Mouse (Mus musculus) heart, adult 8-10 months (tissue): Measurements from ENCODE around the gene Traf7. TPM values are rescaled to one million over a fixed set of nuclear protein-coding genes. Genes with fewer than 3 reads are reported as not detected.

Experiments used
- DNase-seq: peaks from one replicate; pipeline ENCODE4 v3.0.0; 2022; ENCODE audit warnings: low spot score
- total RNA-seq, 4 experiments: library from RNA; stranded (reverse); gene quantifications; 2 replicates each; pipeline ENCODE4 v1.2.4; 2022

The Traf7 gene
- total RNA-seq, 4 experiments from 2014 or later, result 37.0 to 50.9 (median 42.7) TPM

DNA sequence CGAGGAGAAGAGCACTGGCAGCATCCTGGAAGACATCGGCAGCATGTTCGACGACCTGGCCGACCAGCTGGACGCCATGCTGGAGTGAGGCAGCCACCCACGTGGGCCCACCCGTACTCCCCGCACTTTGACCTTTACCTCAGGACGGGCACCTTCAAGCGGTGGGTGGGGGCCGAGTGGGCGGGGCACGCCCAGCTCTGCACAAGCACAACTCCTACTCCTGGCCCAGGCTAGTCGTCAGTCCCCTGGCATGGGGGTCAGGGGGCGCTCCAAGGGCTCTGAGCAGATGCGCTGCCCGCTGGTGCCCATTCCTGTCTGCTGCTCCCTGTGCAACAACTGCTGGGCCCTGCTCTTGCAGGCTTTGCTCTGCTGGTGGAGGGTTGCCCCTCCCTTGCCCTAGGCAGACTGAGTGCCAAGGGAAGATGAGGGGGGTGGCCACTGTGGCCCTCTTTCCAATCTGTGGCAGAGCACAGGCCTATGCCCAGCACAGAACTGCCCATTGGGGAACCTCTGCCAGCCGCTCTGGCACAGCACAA lies 20.5 kb downstream of the Traf7 start:
- no peak for DNase-seq

DNA sequence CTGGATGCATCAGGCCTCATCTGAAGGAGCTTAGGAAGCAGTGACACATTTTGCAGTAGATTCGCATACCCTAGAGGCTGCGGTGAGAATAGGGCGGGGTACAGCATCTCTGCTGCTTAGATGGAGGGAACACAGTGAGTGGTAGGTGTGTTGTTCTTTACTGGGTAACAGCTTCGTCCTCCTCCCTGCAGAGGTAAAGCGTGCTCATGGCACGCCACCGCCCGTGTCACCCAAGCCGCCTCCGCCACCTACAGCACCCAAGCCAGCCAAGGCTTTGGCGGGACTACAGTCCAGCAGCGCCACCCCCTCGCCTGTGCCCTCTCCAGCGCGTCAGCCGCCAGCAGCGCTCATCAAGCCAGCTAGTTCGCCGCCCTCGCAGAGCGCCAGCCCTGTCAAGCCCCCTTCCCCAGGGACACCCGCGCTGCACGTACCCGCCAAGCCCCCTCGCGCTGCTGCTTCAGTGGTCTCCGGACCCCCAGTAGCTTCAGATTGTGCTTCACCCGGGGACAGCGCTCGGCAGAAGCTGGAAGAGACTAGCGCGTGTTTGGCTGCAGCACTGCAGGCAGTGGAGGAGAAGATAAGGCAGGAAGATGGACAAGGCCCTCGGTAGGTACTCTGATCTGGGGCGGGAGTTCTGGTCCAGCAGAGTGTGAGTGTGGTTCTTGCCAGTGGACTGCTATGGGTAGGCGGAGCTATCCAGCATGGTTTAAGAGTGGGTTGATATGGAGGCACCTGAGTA lies 21.2 kb downstream of the Traf7 start:
- no peak for DNase-seq

DNA sequence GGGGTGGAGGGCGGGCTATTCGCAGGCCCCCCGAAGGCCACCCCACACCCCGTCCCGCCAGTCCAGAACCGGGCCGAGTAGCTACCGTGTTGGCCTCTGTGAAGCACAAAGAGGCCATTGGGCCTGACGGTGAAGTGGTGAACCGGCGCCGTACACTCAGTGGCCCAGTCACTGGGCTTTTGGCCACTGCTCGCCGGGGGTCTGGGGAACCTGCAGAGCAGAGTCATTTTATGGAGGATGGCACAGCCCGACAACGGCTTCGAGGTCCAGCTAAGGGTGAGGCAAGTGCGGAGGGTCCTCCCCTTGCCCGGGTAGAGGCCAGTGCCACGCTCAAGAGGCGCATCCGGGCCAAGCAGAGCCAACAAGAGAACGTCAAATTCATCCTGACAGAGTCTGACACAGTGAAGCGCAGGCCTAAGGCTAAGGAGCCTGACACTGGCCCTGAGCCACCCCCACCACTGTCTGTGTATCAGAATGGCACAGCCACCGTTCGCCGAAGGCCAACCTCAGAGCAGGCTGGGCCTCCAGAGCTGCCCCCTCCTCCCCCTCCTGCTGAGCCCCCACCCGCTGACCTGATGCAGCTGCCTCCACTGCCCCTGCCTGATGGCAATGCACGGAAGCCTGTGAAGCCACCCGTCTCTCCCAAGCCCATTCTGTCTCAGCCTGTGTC lies 22.3 kb downstream of the Traf7 start:
- DNase-seq, result no peak

DNA sequence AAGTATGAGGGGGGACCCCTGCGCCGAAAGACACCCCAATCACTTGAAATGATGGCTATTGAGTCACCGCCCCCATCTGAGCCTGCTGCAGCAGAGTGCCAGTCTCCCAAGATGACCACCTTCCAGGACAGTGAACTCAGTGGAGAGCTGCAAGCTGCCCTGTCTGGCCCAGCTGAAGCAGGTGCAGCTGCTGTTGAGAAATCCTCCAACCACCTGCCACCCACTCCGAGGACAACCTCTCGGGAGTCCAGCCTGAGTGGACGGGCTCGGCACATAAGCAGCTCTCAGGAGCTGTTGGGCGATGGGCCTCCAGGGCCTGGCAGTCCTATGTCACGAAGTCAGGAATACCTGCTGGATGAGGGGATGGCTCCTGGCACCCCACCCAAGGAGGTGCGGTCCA lies 23.7 kb downstream of the Traf7 start:
- no peak for DNase-seq

DNA sequence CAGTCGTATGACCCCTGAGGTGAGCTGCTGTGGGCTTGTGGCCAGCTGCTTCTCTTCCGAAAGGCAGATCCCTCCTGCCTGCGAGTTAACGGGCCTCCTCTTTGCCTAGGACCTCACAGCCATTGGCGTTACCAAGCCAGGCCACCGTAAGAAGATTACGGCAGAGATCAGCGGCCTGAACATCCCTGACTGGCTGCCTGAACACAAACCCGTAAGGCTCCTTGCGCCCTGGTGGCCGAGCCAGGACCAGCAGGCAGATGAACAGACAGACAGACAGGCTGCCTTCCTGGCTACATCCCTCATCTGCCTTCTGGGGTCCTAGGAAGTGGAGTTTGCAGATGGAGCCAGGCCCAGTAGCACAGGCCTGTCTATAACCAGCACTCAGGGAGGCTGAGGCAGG lies 25.5 kb downstream of the Traf7 start:
- DNase-seq, result no peak

DNA sequence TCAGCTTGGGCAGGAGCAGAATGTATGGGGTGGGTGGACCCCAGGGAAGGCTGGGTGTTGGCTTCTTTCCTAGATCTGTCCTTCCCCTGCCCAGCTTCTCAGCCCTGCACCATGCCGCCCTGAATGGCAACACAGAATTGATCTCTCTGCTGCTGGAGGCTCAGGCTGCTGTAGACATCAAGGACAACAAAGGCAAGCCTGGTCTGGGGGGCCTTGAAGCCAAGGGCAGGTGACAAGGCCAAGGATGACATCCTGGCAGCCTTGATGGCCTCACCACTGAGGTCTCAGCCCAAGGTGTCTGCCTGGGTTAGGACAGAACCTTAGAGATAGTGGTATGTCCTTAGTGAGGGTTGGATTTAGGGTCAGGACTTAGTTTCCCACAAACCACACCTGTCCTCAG lies 31.7 kb downstream of the Traf7 start:
- DNase-seq, result no peak

DNA sequence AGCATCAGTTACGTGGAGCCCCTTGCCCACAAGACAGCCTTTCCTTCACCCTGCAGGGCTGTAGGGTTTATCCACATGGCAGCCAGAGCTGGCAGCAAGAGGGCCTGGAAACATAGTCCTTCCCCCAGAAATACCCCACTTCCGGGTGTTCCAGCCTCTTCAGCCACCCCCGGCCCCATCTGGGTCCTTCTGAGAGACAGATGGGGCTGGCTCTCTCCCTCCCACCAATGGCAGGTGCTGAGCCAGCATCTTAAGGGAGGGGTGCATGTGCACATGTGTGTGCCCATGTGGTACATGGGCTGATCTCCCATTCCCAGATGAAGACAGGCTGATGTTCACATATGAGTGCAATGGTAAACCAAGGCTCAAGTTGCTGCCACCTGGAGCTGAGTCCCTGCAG lies 32.3 kb downstream of the Traf7 start:
- no peak for DNase-seq

DNA sequence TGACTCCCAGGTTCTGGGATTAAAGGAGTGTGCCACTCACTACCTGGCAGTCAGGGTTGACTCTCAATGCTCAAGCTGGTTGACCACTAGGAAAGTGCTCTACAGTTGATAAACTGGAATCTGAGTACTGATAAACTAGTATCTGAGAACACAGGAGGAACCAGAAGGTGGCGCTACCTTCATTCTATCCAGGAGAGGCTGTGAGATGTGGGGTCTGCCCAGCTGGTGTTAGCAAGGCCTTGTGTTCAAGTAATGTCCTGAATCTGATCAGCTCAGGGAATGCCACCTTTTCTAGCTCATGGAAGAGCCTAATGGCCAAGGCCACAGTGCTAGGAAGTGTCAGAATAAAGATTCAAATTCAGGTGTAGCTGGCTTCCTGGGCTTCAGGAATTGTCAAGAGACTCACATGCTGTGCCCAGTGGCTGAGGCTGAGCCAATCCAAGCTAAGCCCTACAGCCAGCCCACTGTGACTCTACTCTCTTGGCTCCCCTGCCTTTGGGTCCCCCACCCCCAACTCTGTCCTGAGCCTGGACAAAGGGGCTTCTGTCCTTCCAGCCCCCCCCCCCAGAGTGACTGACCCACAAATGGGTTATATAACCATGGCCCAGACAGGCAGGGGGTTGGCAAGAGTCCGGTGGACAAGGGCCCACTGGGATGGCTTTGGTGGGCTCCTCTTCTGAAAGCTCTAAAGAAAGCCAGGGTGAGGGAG lies 33.0 kb downstream of the Traf7 start:
- no peak for DNase-seq

DNA sequence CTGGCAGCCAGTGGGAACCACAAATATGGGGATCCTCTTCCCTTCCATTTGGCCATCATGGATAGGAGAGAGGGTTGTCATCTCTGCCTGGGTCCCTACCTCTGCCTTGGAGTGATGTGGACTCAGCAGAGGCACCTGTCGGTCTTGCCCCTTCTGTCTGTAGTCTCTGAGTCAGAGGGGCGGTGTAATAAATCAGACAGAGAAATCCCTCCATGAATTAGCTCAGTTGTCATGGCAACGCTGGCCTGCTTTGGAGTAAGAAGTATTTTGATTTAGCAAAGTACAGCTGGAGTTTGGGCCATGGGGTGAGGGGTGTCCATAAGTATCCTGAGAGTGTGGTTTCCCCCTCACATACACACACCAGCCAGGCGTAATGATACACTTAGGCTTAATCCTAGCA lies 37.3 kb downstream of the Traf7 start:
- DNase-seq, result no peak

DNA sequence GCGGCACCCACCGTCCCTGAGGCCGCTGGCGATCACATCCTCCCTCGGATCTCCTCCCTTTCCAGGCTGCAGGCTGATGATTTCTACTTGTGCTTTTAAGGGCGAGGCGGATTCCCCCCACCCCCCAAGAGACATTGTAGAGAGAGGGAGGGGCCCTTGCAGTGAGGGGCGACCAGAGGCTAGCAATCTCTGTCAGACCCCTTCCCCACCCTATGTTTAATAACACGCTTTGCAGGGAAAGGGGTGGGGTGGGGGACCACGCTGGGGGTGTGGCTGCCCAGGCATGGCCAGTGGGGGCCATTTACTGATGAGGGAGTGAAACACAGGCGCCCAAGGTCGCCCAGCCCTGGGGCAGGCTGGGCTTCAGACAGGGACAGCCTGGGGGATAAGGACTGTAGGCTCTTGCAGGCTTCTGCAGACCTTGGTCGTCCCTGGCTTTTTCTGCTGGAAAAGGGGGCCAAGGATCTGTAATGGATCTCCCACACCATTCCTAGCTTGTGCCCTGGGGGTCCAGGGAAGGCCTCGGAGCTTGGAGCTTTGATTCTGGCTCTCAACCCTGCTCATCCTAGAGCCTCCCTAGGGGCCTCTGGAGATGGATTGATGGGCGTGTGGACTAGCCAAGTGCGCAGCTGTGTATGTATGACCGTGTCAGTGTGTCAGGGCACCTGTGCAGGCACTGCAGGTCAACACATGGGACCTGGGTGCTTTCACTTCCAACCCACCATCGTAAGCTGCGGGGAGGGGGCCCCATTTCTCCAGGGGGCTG lies 38.3 kb downstream of the Traf7 start:
- no peak for DNase-seq

DNA sequence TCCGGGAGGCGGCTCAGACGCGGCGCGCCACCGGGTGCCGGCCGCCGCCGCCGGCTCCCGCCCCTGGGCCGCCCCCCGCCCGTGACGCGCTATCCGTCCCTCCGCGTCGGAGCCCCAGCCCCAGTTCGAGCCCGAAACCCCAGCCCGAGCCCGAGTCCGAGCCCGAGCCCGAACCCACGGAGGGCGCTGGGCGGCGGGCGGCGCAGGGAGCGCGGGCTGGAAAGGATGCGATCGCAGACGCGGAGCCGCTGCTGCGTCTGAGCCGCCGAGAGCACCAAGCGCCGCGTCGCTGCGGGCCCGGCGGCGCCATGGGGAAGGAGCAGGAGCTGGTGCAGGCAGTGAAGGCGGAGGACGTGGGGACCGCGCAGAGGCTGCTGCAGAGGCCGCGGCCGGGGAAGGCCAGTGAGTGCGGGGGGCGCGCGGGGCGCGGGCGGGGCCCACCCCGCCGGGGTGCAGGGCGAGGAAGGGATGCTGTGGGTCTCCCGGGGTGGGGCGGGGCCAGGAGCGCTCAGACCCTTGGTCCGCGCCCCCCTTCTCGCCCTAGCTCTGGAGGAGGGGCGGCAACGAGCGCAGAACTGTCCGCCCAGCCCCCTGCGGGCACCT lies 39.0 kb downstream of the Traf7 start:
- no peak for DNase-seq

DNA sequence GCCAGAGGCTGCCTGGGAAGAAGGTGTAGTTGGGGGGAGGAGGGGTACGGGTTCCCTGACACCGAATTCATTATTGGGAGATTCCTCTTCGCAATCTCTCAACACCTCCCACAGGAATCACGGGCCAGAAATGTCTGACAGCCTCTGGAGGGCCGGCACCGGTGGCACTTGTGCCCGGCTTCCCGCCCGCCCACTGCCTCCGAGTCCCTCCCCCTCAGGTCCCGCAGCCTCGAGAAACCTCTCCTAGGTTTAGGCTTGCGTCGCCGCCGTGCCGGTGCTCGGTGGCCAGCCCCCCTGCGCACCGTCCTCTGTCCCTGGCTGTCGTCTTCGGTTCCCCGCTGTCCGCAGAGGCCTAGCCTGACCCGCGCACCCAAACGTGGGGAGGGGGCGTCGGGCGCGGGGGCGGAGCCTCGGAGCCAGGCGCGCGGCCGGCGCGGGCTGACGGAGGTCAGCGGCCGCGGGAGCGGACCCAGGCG lies 39.5 kb downstream of the Traf7 start, which contains the start of gene Caskin1:
Gene Caskin1, plus strand, starts transcription at position 416 of the 476 bp plus-strand sequence.
- DNase-seq, result no peak

DNA sequence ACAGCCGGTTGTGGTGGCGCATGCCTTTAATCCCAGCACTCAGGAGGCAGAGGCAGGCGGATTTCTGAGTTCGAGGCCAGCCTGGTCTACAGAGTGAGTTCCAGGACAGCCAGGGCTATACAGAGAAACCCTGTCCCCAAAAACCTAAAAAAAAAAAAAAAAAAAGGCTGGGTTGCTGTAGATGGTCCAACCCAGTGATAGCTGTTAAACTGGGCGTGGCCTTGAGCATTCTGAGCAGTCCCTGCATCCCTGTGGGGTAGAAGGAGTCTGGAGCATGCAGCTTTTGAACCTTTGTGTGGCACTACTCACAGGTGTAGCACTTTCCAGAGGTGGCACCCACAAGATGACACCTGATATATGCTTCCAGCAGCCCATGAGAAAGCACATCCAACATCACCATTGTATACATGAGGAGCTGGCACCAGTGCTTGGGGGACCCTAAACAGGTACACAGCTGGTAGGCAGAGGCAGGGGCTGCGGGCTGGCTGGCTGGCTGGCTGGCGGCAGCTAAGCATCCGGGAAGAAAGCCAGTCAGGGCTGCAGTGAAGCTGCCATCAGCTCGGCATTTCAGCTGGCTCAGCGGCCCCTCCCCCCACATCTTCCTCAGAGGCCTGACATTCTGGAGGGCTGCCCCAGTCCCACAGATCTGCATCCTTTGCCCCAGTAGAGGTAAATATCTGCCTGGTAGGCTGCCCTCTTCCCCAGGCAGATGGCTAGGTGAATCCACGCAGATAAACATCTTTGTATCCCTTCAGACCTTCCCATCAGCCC lies 42.5 kb downstream of the Traf7 start:
- DNase-seq, result no peak

DNA sequence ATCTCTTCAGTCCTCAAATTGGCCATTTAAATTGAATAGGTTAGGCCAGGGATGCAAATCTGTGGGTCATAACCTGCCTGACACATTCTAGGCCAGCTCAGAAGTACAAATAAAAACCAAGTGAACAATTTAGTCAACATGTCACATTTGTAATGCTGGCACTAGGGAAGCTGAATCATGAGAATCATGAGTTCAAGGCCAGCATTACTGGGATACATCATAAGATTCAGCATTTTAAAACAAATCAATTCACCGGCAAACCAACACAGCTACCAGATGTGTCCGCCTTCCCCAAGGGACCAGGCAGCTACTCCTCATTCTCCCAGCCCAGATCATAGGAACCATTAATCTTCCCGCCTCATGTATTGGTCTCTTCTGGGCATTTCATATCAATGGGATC lies 44.2 kb downstream of the Traf7 start:
- no peak for DNase-seq

DNA sequence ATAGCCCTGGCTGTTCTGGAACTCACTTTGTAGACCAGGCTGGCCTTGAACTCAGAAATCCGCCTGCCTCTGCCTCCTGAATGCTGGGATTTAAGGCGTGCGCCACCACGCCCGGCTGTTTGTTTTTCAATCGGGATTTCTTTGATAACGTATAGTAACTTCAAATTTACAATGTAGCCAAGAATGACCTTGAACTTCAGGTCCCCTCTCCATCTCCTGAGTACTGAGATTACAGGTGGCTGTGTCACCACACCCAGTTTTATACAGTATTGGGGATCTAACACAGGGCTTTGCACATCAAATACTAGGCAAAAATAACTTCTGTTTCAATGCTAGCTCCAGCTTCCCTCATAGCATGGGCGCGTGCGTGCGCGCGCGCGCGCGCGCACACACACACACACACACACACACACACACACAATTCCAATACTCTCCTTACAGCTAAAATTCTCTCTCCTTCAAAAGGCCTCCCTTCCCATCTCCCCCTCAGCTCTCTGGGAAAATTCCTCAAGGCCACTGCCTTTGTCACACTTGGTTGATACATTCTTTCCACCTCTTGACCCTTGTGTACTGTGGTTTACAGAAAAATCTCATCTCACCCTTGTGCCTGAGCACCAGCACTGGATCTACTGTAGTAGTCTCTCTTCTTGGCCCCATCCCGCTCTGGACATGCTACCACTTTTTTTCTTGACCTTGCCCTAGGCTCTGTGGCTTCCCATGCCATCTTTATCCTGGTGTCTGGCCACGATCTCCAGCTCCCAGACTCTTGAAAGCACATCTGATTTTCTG lies 46.5 kb downstream of the Traf7 start:
- no peak for DNase-seq

DNA sequence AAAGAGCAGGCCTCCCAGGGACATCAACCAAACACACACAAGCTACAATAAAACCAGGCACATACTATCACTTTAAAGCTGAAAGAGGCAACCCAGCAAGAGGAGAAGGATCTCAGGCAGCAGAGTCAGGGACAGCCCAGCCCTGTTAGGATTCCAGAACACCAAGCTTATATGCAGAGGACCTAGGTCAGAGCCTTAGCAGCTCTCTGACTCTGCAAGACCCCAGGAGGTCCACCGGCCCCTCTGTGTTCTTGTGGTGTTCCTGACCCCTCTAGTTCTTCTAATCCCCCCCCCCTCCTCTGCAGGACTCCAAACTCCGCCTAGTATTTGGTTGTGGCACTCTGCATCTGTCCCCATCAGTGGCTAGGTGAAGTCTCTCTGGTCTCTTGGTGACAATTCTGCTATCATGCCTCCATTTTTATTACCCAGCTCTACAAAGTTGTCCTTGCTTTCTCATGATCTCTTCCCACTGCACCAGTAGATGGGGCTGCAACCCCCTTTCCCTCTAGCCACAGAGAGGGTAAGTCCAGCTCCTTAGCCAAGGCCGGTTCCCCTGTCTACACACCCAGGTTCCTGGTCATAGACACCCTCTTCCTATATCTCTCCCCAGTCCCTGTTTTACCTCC lies 47.4 kb downstream of the Traf7 start:
- no peak for DNase-seq

DNA sequence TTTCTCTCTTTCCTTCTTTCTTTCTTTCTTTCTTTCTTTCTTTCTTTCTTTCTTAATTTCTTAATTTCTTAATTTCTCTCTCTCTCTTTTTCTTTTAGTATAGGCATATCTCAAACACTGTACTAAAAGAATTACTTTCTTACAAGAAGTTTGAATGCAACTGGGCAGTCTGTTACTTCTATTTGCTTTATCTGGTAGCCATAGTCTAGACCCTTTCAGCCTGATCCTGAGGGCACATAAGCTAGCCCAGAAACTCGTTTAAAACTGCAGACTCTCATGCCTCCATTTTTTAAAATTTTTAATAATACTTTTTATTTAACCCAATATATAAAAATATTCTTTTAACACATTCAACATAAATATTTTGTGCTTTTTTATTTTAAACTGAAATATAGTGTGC lies 48.3 kb downstream of the Traf7 start:
- DNase-seq, result no peak

DNA sequence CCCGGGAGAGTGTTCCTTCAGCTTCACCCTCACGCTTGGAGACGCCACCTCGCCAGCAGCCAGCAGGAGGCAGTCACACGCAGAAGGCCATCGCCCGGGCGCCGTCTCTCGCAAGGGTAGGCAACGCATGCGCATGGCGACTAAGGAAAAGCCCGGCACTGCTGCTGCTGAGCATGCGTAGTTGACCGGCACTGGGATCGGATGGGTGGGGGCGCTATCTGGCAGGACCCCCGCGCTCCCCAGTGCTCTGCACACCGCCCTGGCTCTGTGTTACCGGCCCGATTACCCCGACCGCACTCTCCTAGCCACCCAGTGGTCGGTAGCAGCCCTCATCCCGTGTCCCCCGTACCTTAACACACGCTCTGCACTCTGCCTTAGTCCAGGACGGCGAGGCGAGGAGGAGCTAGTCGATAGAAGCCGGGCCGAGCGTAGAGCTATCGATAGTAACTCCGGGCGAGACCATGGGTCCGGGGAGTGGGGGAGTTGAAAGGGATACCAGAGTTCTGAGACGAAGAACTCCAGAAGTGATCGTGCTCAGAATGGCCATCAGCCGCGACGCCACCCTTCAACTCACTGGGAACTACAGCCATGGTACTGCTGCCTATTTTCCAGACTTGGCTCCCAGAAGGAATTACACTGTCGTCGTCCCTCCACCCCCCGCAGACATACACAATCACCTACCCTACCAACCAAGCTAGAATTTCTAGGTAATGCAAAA lies 48.9 kb downstream of the Traf7 start, which contains the start of gene Mlst8:
Gene Mlst8, minus strand, starts transcription at position 416 of the 718 bp plus-strand sequence.
- DNase-seq, result peak; percentile 97
